Mouse (Mus musculus) spleen, postnatal 4 days (tissue): ENCODE results near the gene Prr19.

Experiments used
- DNase-seq, 2 experiments: peaks; one replicate each; pipeline ENCODE4 v3.0.0; 2022; ENCODE audit warnings: low spot score in 2 of 2

Prr19 gene

GRCm38 (mm10) chr7:25292107-25292506 lies 9.1 kb upstream of the Prr19 start:
- DNase-seq = peak in 1 of 2 experiments; percentile 61

- DNase-seq = no peak
Observed at GRCm38 (mm10) chr7:25293191-25293739, 7.9 kb upstream of the Prr19 start.

- no peak for DNase-seq
Observed at GRCm38 (mm10) chr7:25294495-25294894, 6.7 kb upstream of the Prr19 start.

- peak; percentile 15 to 64 for DNase-seq
Observed at GRCm38 (mm10) chr7:25294960-25295722, 6.1 kb upstream of the Prr19 start.

- peak; percentile 64 to 80 for DNase-seq
Observed at GRCm38 (mm10) chr7:25296945-25297453, 4.2 kb upstream of the Prr19 start.

GRCm38 (mm10) chr7:25297454-25298325 lies 3.5 kb upstream of the Prr19 start, which contains the start of gene Pafah1b3:
Gene Pafah1b3, minus strand, starts transcription at chr7:25297986.
- peak; percentile 64 to 83 for DNase-seq

GRCm38 (mm10) chr7:25303003-25303684 lies 1.9 kb downstream of the Prr19 start:
- peak in 1 of 2 experiments; percentile 56 for DNase-seq

- no peak for DNase-seq
Observed at GRCm38 (mm10) chr7:25303685-25304006, 2.4 kb downstream of the Prr19 start.

- DNase-seq = no peak
Observed at GRCm38 (mm10) chr7:25305481-25305880, 4.3 kb downstream of the Prr19 start.

- DNase-seq = peak in 1 of 2 experiments; percentile 72
Observed at GRCm38 (mm10) chr7:25305956-25306613, 4.9 kb downstream of the Prr19 start, which contains the start of gene Tmem145. Gene Tmem145, plus strand, starts transcription at chr7:25306106.

- DNase-seq = no peak
Observed at GRCm38 (mm10) chr7:25306614-25306996, 5.4 kb downstream of the Prr19 start.

- DNase-seq = peak in 1 of 2 experiments; percentile 58
Observed at GRCm38 (mm10) chr7:25308702-25309318, 7.6 kb downstream of the Prr19 start.

GRCm38 (mm10) chr7:25309425-25309824 lies 8.2 kb downstream of the Prr19 start:
- no peak for DNase-seq

GRCm38 (mm10) chr7:25311193-25311592 lies 10.0 kb downstream of the Prr19 start:
- peak in 1 of 2 experiments; percentile 52 for DNase-seq

GRCm38 (mm10) chr7:25313325-25313724 lies 12.1 kb downstream of the Prr19 start:
- DNase-seq = no peak

- DNase-seq = no peak
Observed at GRCm38 (mm10) chr7:25314606-25315305, 13.5 kb downstream of the Prr19 start.

GRCm38 (mm10) chr7:25315306-25316041 lies 14.3 kb downstream of the Prr19 start:
- DNase-seq = peak; percentile 14 to 68

GRCm38 (mm10) chr7:25316532-25317445 lies 15.6 kb downstream of the Prr19 start, which contains the start of gene Megf8:
Gene Megf8, plus strand, starts transcription at chr7:25317164.
- DNase-seq = peak; percentile 86 to 92
